Mouse (Mus musculus) small intestine, adult 2 months (tissue): ENCODE data around the gene Abraxas1.

Experiments used
- CTCF ChIP-seq: fragments of 200-500 bp; IDR thresholded peaks from 2 replicates; pipeline ENCODE4 v1.5.1; 2012; ENCODE audit warnings: low read depth, mild to moderate bottlenecking, control low read depth, inconsistent platforms, low read length, moderate library complexity, mixed read lengths; ENCODE audit not compliant: insufficient replicate concordance, insufficient read length; ENCODE audit errors: extremely low read depth
- POLR2A ChIP-seq: fragments of 200-500 bp; IDR thresholded peaks from 2 replicates; pipeline ENCODE4 v1.6.1; 2012; ENCODE audit warnings: low read depth, mild to moderate bottlenecking, control low read depth, inconsistent platforms, low read length, moderate library complexity

DNA sequence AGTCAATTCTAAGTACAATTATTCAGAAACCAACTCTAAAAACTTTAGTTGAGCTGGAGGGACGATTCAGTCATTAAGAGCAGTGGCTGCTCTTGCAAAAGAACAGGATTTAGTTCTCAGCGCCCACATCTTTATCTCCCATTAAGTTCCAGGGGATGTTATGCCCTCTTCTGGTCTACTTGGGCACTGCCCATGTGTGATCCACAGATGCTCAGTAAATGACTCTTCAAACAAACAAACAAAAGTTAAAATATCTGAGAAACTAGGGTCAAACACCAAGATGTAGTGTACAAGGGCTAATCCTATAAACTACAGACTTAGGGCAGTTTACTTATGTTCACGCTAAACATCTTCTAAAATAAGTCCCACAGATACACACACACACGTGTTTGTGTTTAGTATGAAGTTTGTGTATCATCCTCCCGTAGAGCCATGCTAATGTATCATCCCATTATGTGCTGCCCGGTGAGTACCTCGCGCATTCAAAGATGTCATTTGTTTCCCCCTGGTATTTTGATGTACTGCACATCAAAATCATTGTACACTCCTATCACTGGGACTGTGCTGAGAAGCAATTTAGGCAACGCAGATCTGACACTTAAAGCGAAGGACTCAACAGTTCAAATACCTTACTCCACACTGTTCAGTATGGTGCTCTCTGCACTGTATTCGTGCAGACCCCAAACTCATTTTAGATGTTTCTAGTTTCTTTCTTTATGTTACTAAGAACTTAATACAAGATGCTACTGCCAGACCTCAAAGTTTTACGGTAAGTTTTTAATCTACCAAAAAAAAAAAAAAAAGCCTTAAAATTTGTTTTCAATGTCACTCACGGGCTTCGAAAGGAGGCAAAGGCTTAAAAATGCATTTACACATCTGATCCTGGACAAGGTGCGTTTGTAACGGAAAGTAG lies 941 bp downstream of the Abraxas1 start:
- TF ChIP-seq CTCF (no peak), POLR2A (no peak)
